Mouse (Mus musculus) spleen, adult 2 months (tissue): ENCODE measurements at regions not wholly inside any gene's neighbourhood (a gene's known extent, or its start where the extent isn't known, plus 50 kb on each side); places are given as distances from the start of the nearest gene placed in this dataset.

Source experiments
- DNase-seq, 2 experiments: peaks; one replicate each; pipeline versions ENCODE4 v3.0.0 to v3.0.0-alpha.2; 2012 to 2021; ENCODE audit warnings: low spot score in 2 of 2, low read depth in 1 of 2
- H3K27ac ChIP-seq: fragments of 200-500 bp; 2 replicates; pipeline ENCODE4 v1.5.1; 2012; ENCODE audit warnings: low read length, inconsistent platforms; ENCODE audit not compliant: insufficient read depth
- H3K27me3 ChIP-seq: fragments of 200-500 bp; 2 replicates; pipeline ENCODE4 v1.6.1; 2012; ENCODE audit warnings: mild to moderate bottlenecking, moderate library complexity, low read length, inconsistent platforms; ENCODE audit not compliant: control insufficient read depth, insufficient read depth
- H3K36me3 ChIP-seq: fragments of 200-500 bp; 2 replicates; pipeline ENCODE4 v1.6.1; 2012; ENCODE audit warnings: mild to moderate bottlenecking, low read length, inconsistent platforms; ENCODE audit not compliant: control insufficient read depth, insufficient read depth
- H3K4me1 ChIP-seq: fragments of 200-500 bp; 2 replicates; pipeline ENCODE4 v1.6.1; 2011; ENCODE audit warnings: inconsistent platforms; ENCODE audit not compliant: control insufficient read depth, insufficient read depth, insufficient read length
- H3K4me3 ChIP-seq: fragments of 200-500 bp; 2 replicates; pipeline ENCODE4 v1.5.1; 2011; ENCODE audit warnings: mild to moderate bottlenecking, inconsistent platforms; ENCODE audit not compliant: insufficient read depth, insufficient read length; ENCODE audit errors: extremely low read depth
- CTCF ChIP-seq: fragments of 200-500 bp; IDR thresholded peaks from 2 replicates; pipeline ENCODE4 v1.5.1; 2011; ENCODE audit warnings: mild to moderate bottlenecking, inconsistent platforms; ENCODE audit not compliant: insufficient read depth, insufficient read length, insufficient replicate concordance; ENCODE audit errors: extremely low read depth
- POLR2A ChIP-seq: fragments of 200-500 bp; IDR thresholded peaks from 2 replicates; pipeline ENCODE4 v1.6.1; 2011; ENCODE audit warnings: low read depth, low read length, inconsistent platforms
- WGBS: fragments of 180-500 bp; shearing (Covaris S2); methylation state at CpG from one replicate; pipeline ENCODE4 v1.1.7; 2018; 5-methylcytosine and 5-hydroxymethylcytosine counted together

GRCm38 (mm10) chr7:72866966-72867754, 508.1 kb upstream of the Rgma start:
- Histone ChIP-seq H3K36me3 (no peaks in the 10 kb centered on the region), H3K27ac (no peak overlapping the region), H3K4me3 (no peak overlapping the region), H3K4me1 (no peaks in the 10 kb centered on the region), H3K27me3 (no peaks in the 10 kb centered on the region)
- 78% methylated on average over 6 of the region's 6 CpGs for WGBS
- TF ChIP-seq POLR2A (no peak), CTCF (no peak)
- DNase-seq, result no peak

DNA sequence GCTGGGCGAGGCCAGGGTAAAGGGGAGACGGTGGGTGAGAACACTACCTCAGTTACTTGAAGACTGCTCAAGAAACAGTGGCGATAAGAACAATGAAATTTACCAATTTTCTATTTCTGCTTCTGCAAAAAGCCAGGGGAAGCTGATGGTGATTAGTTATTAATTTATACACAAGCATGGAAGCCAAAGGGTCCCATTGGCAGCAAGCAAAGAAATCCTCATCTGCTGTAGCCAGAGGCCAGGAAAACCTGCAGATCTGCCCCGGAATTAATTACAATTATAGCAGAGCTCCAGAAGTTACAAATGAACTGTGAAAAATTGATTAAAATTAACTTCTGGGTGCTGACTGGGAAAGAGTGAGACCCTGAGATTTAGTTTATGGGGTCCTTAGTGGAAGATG, 506.2 kb upstream of the Rgma start:
- H3K4me3 ChIP-seq, result no peak overlapping the region
- H3K27me3 ChIP-seq, result no peaks in the 10 kb centered on the region
- no peak overlapping the region for H3K27ac ChIP-seq
- no peak for TF ChIP-seq POLR2A
- no peak for TF ChIP-seq CTCF
- no peaks in the 10 kb centered on the region for H3K4me1 ChIP-seq
- WGBS, result 90% methylated on average over 4 of the region's 4 CpGs
- H3K36me3 ChIP-seq, result no peaks in the 10 kb centered on the region
- no peak for DNase-seq

GRCm38 (mm10) chr7:72900816-72901215, 474.5 kb upstream of the Rgma start:
- TF ChIP-seq POLR2A (no peak), CTCF (no peak)
- Histone ChIP-seq H3K36me3 (no peaks in the 10 kb centered on the region), H3K27me3 (no peaks in the 10 kb centered on the region), H3K4me3 (no peak overlapping the region), H3K27ac (no peak overlapping the region), H3K4me1 (no peaks in the 10 kb centered on the region)
- 80% methylated on average over 6 of the region's 6 CpGs for WGBS
- no peak for DNase-seq

GRCm38 (mm10) chr7:72905891-72906290, 469.4 kb upstream of the Rgma start:
- Histone ChIP-seq H3K4me3 (no peak overlapping the region), H3K27ac (no peak overlapping the region), H3K27me3 (no peaks in the 10 kb centered on the region), H3K36me3 (no peaks in the 10 kb centered on the region), H3K4me1 (no peaks in the 10 kb centered on the region)
- TF ChIP-seq CTCF (no peak), POLR2A (no peak)
- no peak for DNase-seq
- 66% methylated on average over 2 of the region's 2 CpGs for WGBS

GRCm38 (mm10) chr7:72906536-72906935, 468.8 kb upstream of the Rgma start:
- no peak overlapping the region for H3K4me3 ChIP-seq
- H3K36me3 ChIP-seq, result no peaks in the 10 kb centered on the region
- no peak for DNase-seq
- no peak overlapping the region for H3K27ac ChIP-seq
- 89% methylated on average over 4 of the region's 4 CpGs for WGBS
- no peaks in the 10 kb centered on the region for H3K4me1 ChIP-seq
- no peaks in the 10 kb centered on the region for H3K27me3 ChIP-seq
- TF ChIP-seq POLR2A (no peak), CTCF (no peak)

DNA sequence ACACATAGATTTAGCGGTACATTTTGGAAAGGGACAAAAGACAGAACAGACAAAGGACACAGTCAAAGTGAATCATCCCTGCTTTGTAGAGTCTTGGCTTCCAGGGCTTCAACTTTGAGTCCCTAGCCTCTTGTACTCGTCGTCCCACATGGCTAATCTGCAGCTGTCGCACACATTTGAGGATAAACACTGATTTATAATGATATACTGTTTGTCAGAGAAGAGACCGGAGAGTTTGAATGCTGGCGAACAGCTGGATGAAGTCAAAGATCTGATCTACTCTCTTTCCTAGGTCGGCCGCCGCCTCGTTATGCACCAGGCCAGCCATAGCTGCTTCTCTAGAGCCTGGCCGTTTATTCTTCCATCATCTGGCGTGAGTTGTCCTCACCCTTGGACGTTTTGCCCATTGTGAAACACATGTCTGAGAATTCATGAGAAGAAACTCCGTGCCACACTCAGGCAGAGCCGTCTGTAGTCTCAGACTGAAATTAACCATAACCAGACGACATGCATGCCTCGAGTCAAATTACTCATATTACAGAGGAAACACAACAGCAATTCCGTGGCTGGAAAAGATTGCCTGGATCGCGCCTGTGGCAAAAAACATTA, 448.4 kb upstream of the Rgma start:
- no peak for DNase-seq
- 87% methylated on average over 20 of the region's 20 CpGs for WGBS
- no peak for TF ChIP-seq CTCF
- no peak for TF ChIP-seq POLR2A
- Histone ChIP-seq H3K4me3 (no peak overlapping the region), H3K27ac (no peak overlapping the region), H3K4me1 (no peaks in the 10 kb centered on the region), H3K27me3 (no peaks in the 10 kb centered on the region), H3K36me3 (no peaks in the 10 kb centered on the region)

- TF ChIP-seq CTCF (no peak), POLR2A (no peak)
- no peaks in the 10 kb centered on the region for H3K36me3 ChIP-seq
- no peak overlapping the region for H3K4me3 ChIP-seq
- 77% methylated on average over 2 of the region's 2 CpGs for WGBS
- no peaks in the 10 kb centered on the region for H3K4me1 ChIP-seq
- DNase-seq, result no peak
- no peak overlapping the region for H3K27ac ChIP-seq
- H3K27me3 ChIP-seq, result no peaks in the 10 kb centered on the region
Observed at GRCm38 (mm10) chr7:72938842-72939241, 436.5 kb upstream of the Rgma start.
